Mouse (Mus musculus) embryonic facial prominence, embryonic 14.5 days (tissue): ENCODE data around the gene Srpk2. TPM values are rescaled to one million over a fixed set of nuclear protein-coding genes. Genes with fewer than 3 reads are reported as not detected.

ENCODE experiments used
- ATAC-seq: fragments of 200-750 bp; cut with Nextera tagmentation; 2 replicates; pipeline ENCODE4 v1.8.0; 2017; ENCODE audit warnings: low read depth, moderate number of reproducible peaks, moderate TSS enrichment
- DNase-seq: peaks from one replicate; pipeline ENCODE4 v3.0.0-alpha.2; 2015; ENCODE audit warnings: low spot score
- H3K27ac ChIP-seq: fragments of 300-500 bp; sonication (generic); replicated peaks from 2 replicates; pipeline ENCODE4 v1.5.1; 2014; ENCODE audit warnings: low read depth, mild to moderate bottlenecking, low read length, moderate library complexity
- H3K27me3 ChIP-seq: fragments of 300-500 bp; sonication (generic); replicated peaks from 2 replicates; pipeline ENCODE4 v1.6.1; 2014; ENCODE audit warnings: low read length; ENCODE audit not compliant: control insufficient read depth, insufficient read depth
- H3K36me3 ChIP-seq: fragments of 300-500 bp; sonication (generic); 2 replicates; pipeline ENCODE4 v1.6.1; 2014; ENCODE audit warnings: low read length, mixed read lengths; ENCODE audit not compliant: control insufficient read depth, insufficient read depth
- H3K4me1 ChIP-seq: fragments of 300-500 bp; sonication (generic); 2 replicates; pipeline ENCODE4 v1.6.1; 2014; ENCODE audit warnings: antibody characterized with exemption, low read length; ENCODE audit not compliant: control insufficient read depth, insufficient read depth
- H3K4me2 ChIP-seq: fragments of 300-500 bp; sonication (generic); 2 replicates; pipeline ENCODE4 v1.6.1; 2014; ENCODE audit warnings: low read depth, mild to moderate bottlenecking, low read length, moderate library complexity, mixed read lengths
- H3K4me3 ChIP-seq: fragments of 300-500 bp; sonication (generic); 2 replicates; pipeline ENCODE4 v1.5.1; 2014; ENCODE audit warnings: low read depth, mild to moderate bottlenecking, low read length
- H3K9ac ChIP-seq: fragments of 300-500 bp; sonication (generic); 2 replicates; pipeline ENCODE4 v1.6.1; 2014; ENCODE audit warnings: low read depth, mild to moderate bottlenecking, low read length, moderate library complexity, mixed read lengths
- H3K9me3 ChIP-seq: fragments of 300-500 bp; sonication (generic); 2 replicates; pipeline ENCODE4 v1.6.1; 2016; ENCODE audit warnings: low read length; ENCODE audit not compliant: control insufficient read depth
- WGBS: fragments of 180-500 bp; shearing (Covaris S2); extraction: QIAGEN DNeasy Blood & Tissue Kit; methylation state at CpG from one replicate; pipeline ENCODE4 v1.1.7; 2014; 5-methylcytosine and 5-hydroxymethylcytosine counted together
- polyA plus RNA-seq: library from polyadenylated mRNA; unstranded; fragments of >200 nt; fragmentation: Nextera tagmentation; extraction: Ambion mirVana; gene quantifications from 2 replicates; pipeline ENCODE4 v1.2.1, GENCODE M21; 2014

Gene Srpk2
- polyA plus RNA-seq, 1 experiment from 2014 or later, result 51.2 TPM

DNA sequence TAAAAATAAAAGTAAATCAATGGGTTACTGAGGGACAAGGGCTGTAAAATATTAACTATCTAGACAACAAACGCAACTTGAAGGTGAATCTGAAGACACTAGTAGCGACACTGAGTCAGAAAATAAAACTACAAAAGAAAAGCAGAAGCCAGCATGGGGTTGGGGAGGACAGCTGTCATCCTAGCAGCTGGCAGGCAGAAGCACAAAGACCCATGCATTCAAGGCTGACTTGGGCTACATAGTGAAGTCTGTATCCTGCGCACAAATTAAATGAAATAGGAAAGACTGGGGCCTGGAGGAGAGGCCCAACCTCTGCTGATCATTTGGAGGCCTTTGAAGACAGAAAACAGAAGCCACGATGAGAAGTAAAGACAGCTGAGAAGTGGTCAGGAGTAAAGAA lies 106.6 kb downstream of the Srpk2 start:
- no peak for DNase-seq
- no peak overlapping the region for H3K4me3 ChIP-seq

DNA sequence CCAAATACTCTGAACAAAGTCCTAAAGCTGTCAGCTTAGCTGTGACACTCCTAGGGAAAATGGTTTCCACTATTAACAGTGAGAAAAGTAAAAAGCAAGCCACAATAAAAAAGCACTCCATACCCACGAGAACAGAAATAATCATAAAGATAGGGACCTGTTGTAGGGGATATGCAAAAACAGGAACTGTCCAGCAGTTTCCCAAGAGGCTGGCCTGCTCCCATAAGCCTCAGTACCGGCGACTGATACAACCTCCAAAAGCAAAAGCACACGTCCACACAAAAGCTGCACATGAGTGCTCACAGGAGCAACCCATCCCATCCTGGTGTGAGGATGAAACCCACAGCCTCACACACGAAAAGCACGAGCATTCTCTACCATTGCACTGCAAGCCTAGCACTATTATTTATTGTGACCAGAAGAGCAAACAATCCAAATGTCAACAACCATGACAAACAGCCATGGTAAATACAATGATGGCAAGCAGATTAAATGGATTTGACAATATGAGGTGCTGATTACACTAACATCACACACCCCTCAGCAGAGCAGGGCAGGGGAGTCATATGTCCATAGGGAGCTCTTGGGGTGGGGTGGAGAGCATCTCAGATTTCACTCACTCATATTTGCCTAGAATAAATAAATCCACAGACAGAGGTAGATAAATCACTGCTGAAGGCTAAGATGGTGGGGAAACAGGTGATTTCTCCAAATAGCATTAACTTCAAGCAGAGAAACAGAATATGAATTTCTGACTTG lies 107.9 kb downstream of the Srpk2 start:
- Histone ChIP-seq H3K4me2 (no peak overlapping the region), H3K9ac (no peak overlapping the region), H3K4me3 (no peak overlapping the region), H3K27me3 (no peaks in the 10 kb centered on the region), H3K4me1 (peaks cover 6% of the 10 kb centered on the region; the same call in 1 of the 2 replicates), H3K9me3 (peaks cover 11% of the 10 kb centered on the region; the same call in 1 of the 2 replicates), H3K27ac (no peak overlapping the region), H3K36me3 (0 out of 2 replicates have a peak, but pooled peaks cover 6% of the 10 kb centered on the region)
- DNase-seq (no peak), ATAC-seq (peak; percentile 79)
- WGBS, result 60% methylated on average over 6 of the region's 6 CpGs

More for the DNA sequence above, 106.6 kb downstream of the Srpk2 start:
- H3K9ac ChIP-seq, result no peak overlapping the region
- H3K27me3 ChIP-seq, result no peaks in the 10 kb centered on the region
- ATAC-seq, result peak; percentile 54; the same call in 1 of the 2 replicates
- H3K36me3 ChIP-seq, result 0 out of 2 replicates have a peak, but pooled peaks cover 6% of the 10 kb centered on the region
- H3K9me3 ChIP-seq, result peaks cover 11% of the 10 kb centered on the region; the same call in 1 of the 2 replicates
- peaks cover 6% of the 10 kb centered on the region; the same call in 1 of the 2 replicates for H3K4me1 ChIP-seq
- no peak overlapping the region for H3K27ac ChIP-seq
- H3K4me2 ChIP-seq, result no peak overlapping the region
- WGBS, result 65% methylated on average over 4 of the region's 4 CpGs

DNA sequence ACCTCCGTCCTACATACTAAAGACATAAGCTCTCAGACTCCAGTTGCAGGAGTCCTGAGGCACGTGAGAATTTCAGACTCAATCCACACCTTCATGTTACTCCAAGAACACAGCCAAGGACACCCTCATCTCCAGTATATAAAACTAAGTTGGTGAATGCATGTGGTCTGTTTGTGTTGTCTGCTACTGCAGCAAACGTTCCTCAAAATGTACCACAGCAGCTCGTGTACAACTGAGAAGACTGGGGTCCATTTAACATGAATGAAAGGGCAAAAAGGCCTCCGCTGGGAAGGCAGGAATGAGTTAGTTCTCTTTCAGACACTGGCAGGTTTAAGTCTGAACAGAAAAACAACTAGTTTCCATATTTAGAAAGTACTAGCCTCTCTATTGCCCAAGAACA lies 110.5 kb downstream of the Srpk2 start:
- ATAC-seq, result no peak

DNA sequence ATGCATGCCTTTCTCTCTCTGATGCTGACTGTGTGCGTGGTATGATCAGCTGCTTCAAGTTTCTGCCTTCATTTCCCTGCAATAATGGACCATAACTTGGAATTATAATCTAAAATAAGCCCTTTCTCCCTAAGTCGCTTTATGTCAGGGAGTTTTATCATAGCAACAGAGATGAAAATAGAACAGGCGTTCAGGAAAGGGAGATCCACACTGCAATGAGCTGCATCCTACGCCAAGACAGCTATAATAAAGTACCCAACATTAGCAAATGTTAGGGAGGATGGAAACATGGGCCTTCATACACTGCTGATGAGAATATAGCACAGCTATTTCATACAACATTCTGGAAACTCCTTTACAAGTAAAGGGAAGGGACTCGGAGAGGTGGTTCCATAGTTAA lies 116.2 kb downstream of the Srpk2 start:
- Histone ChIP-seq H3K4me3 (no peak overlapping the region), H3K4me1 (no peaks in the 10 kb centered on the region), H3K4me2 (no peak overlapping the region), H3K36me3 (peaks cover 14% of the 10 kb centered on the region; the same call in 1 of the 2 replicates), H3K27ac (no peak overlapping the region), H3K27me3 (no peaks in the 10 kb centered on the region), H3K9me3 (no peaks in the 10 kb centered on the region), H3K9ac (no peak overlapping the region)
- DNase-seq (no peak), ATAC-seq (no peak)
- WGBS, result 91% methylated on average over 5 of the region's 5 CpGs

More for the DNA sequence above, 110.5 kb downstream of the Srpk2 start:
- no peaks in the 10 kb centered on the region for H3K4me1 ChIP-seq
- no peak overlapping the region for H3K4me2 ChIP-seq
- WGBS, result 96% methylated on average over 5 of the region's 5 CpGs
- no peak overlapping the region for H3K27ac ChIP-seq
- H3K27me3 ChIP-seq, result no peaks in the 10 kb centered on the region
- H3K9me3 ChIP-seq, result peaks cover 11% of the 10 kb centered on the region; the same call in 1 of the 2 replicates
- peaks cover 9% of the 10 kb centered on the region; the same call in 1 of the 2 replicates for H3K36me3 ChIP-seq
- no peak for DNase-seq
- H3K9ac ChIP-seq, result no peak overlapping the region
- H3K4me3 ChIP-seq, result no peak overlapping the region

DNA sequence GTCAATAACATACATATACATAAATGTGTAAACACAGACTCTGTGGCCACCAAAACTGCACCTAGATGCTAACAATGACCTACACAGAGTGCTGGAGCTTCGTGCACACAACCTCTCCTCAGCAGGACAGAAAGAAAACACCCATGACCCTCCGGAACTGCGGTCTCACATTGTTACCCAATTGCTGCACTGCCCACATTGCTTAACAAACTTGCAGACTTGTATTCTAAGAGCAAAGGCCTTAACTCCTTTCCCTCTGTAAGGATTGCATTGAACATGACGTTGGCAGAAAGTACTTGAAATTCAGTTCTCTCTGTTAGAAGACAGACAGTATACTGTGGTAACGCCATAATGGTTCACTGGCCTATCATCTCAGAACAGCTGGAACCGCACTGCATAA lies 118.0 kb downstream of the Srpk2 start:
- Histone ChIP-seq H3K4me1 (no peaks in the 10 kb centered on the region), H3K9ac (no peak overlapping the region), H3K36me3 (peaks cover 23% of the 10 kb centered on the region), H3K4me2 (no peak overlapping the region), H3K27me3 (no peaks in the 10 kb centered on the region), H3K9me3 (no peaks in the 10 kb centered on the region), H3K4me3 (no peak overlapping the region), H3K27ac (no peak overlapping the region)
- WGBS, result 79% methylated on average over 6 of the region's 6 CpGs
- DNase-seq (no peak), ATAC-seq (no peak)

DNA sequence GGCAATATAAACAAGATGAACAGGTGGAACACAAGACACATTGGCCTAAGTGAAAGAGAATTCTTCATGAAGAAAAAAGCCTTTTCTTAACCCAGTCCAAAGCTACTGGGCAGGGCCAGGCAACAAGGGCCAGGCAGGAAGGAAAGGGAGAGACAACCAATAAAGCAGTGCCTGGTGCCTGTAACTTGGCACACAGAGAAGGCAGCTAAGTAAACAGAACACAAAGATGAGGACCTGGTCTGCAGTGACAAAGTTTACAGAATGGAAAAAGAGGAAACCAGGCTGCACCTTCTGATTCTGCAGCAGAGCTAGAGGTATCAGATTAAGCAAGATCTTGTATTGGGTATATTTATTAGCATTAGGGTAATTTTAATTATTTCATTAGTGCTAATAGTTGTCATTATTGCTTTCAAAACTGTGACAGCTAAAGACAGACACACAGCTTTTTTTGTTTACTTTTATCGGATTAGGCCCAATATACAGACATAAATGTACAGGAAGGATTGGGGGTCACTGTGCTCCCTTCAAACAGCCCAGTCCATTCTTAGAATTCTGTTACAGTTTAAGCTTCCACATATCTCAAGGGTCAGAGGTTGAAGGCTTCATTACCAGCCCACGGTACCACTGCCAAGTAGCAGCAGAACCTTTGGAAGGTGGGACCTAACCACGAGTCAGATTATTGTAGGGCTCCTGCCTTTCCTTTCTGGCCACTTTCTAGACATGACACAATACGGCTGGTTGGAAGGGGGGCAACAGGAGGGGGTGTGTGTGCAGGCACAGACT lies 121.9 kb downstream of the Srpk2 start:
- H3K27me3 ChIP-seq, result no peaks in the 10 kb centered on the region
- no peaks in the 10 kb centered on the region for H3K4me1 ChIP-seq
- no peak overlapping the region for H3K27ac ChIP-seq
- no peak for ATAC-seq
- H3K4me2 ChIP-seq, result no peak overlapping the region
- H3K9ac ChIP-seq, result no peak overlapping the region
- peaks cover 35% of the 10 kb centered on the region for H3K36me3 ChIP-seq
- WGBS, result 78% methylated on average over 4 of the region's 4 CpGs
- no peak overlapping the region for H3K4me3 ChIP-seq
- no peaks in the 10 kb centered on the region for H3K9me3 ChIP-seq
- DNase-seq, result no peak

DNA sequence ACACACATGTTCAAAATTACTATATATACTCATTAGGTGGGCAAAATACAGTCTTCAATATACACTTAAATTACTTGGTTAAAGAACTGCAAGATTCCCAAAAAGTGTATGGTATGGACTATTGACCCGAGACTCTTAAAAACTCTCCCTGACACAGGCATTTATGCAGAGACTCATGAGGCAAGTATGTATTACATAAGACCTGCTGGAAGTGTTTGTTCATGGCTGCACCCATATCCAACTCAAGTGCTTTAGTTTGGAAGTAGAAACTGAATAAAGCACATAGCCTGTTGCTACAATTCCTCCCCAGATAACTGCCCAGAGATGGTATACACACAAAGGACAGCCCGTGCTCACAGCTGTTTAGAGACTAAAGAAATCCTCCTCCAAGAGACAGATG lies 123.2 kb downstream of the Srpk2 start:
- Histone ChIP-seq H3K27me3 (no peaks in the 10 kb centered on the region), H3K4me1 (no peaks in the 10 kb centered on the region), H3K4me3 (no peak overlapping the region), H3K36me3 (peaks cover 35% of the 10 kb centered on the region), H3K9me3 (no peaks in the 10 kb centered on the region), H3K27ac (no peak overlapping the region), H3K4me2 (no peak overlapping the region), H3K9ac (no peak overlapping the region)
- WGBS, result 94% methylated on average over 2 of the region's 2 CpGs
- ATAC-seq (no peak), DNase-seq (no peak)

DNA sequence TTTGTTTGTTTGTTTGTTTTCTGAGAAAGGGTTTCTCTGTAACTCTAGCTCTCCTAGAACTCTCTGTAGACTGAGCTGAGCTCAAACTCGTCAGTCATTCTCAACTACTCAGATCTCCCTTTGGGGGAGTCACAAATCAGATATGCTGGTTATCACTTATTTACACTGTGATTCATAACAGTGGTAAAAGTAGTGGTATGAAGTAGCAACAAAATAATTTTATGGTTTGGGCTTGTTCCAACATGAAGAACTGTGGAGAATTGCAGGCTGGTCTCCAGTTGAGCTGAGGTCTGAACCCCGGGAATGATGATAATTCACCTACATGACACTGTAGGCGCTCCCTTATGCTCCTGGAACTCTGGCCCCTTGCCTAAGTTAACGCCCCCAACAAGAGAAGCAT lies 124.2 kb downstream of the Srpk2 start:
- no peak overlapping the region for H3K4me2 ChIP-seq
- H3K9me3 ChIP-seq, result no peaks in the 10 kb centered on the region
- H3K36me3 ChIP-seq, result peaks cover 38% of the 10 kb centered on the region
- DNase-seq (no peak), ATAC-seq (no peak)
- no peak overlapping the region for H3K9ac ChIP-seq
- H3K27ac ChIP-seq, result no peak overlapping the region
- H3K27me3 ChIP-seq, result no peaks in the 10 kb centered on the region
- 72% methylated on average over 4 of the region's 4 CpGs for WGBS
- no peaks in the 10 kb centered on the region for H3K4me1 ChIP-seq
- H3K4me3 ChIP-seq, result no peak overlapping the region
